Mouse (Mus musculus) lung, postnatal 0 days (tissue): ENCODE measurements around the gene Sphk2. TPM values are rescaled to one million over a fixed set of nuclear protein-coding genes. Genes with fewer than 3 reads are reported as not detected.
A peak's percentile ranks its signal among the peaks of the same experiment; 100 is the strongest.

ENCODE experiments used
- ATAC-seq: fragments of 200-750 bp; cut with Nextera tagmentation; 2 replicates; pipeline ENCODE4 v1.8.0; 2017; ENCODE audit warnings: moderate library complexity
- DNase-seq: peaks from one replicate; pipeline ENCODE4 v3.0.0-alpha.2; 2016; ENCODE audit warnings: low spot score
- H3K27ac ChIP-seq: fragments of 300-500 bp; sonication (generic); 2 replicates; pipeline ENCODE4 v1.5.1; 2014; ENCODE audit warnings: antibody characterized with exemption, mild to moderate bottlenecking, low read length, mixed read lengths
- H3K27me3 ChIP-seq: fragments of 300-500 bp; sonication (generic); replicated peaks from 2 replicates; pipeline ENCODE4 v1.6.1; 2014; ENCODE audit warnings: low read length, mixed read lengths; ENCODE audit not compliant: insufficient read depth
- H3K36me3 ChIP-seq: fragments of 300-500 bp; sonication (generic); 2 replicates; pipeline ENCODE4 v1.6.1; 2014; ENCODE audit warnings: low read length, mixed read lengths; ENCODE audit not compliant: insufficient read depth
- H3K4me1 ChIP-seq: fragments of 300-500 bp; sonication (generic); 2 replicates; pipeline ENCODE4 v1.6.1; 2014; ENCODE audit warnings: antibody characterized with exemption, low read depth, low read length, mixed read lengths; ENCODE audit not compliant: insufficient read depth
- H3K4me2 ChIP-seq: fragments of 300-500 bp; sonication (generic); replicated peaks from 2 replicates; pipeline ENCODE4 v1.6.1; 2014; ENCODE audit warnings: low read depth, mild to moderate bottlenecking, low read length, moderate library complexity, mixed read lengths
- H3K4me3 ChIP-seq: fragments of 300-500 bp; sonication (generic); 2 replicates; pipeline ENCODE4 v1.5.1; 2014; ENCODE audit warnings: low read depth, low read length
- H3K9ac ChIP-seq: fragments of 300-500 bp; sonication (generic); replicated peaks from 2 replicates; pipeline ENCODE4 v1.6.1; 2014; ENCODE audit warnings: low read depth, mild to moderate bottlenecking
- H3K9me3 ChIP-seq: fragments of 300-500 bp; sonication (generic); 2 replicates; pipeline ENCODE4 v1.6.1; 2016; ENCODE audit warnings: low read length, mixed read lengths
- CTCF ChIP-seq: IDR thresholded peaks from 2 replicates; pipeline ENCODE4 v1.5.1; 2016; ENCODE audit warnings: antibody characterized with exemption, mild to moderate bottlenecking
- EP300 ChIP-seq: IDR thresholded peaks from 2 replicates; pipeline ENCODE4 v1.6.1; 2016; ENCODE audit warnings: antibody characterized with exemption, mild to moderate bottlenecking, control low read depth
- WGBS: fragments of 180-500 bp; shearing (Covaris S2); extraction: QIAGEN DNeasy Blood & Tissue Kit; methylation state at CpG from one replicate; pipeline ENCODE4 v1.1.7; 2014; 5-methylcytosine and 5-hydroxymethylcytosine counted together
- polyA plus RNA-seq: library from polyadenylated mRNA; unstranded; fragments of >200 nt; fragmentation: Nextera tagmentation; extraction: Ambion mirVana; gene quantifications from 2 replicates; pipeline ENCODE4 v1.2.1, GENCODE M21; 2015

The Sphk2 gene
- polyA plus RNA-seq, 1 experiment from 2014 or later: 18.2 TPM

GRCm38 (mm10) chr7:45701607-45702006 lies 16.2 kb downstream of the Sphk2 start:
- H3K27ac ChIP-seq: no peak overlapping the region
- H3K27me3 ChIP-seq: peaks cover 13% of the 10 kb centered on the region; the same call in 1 of the 2 replicates
- TF ChIP-seq EP300 (no peak), CTCF (no peak)
- DNase-seq: no peak
- ATAC-seq: no peak
- 85% methylated on average over 11 of the region's 11 CpGs for WGBS
- H3K4me1 ChIP-seq: peaks cover 28% of the 10 kb centered on the region
- no peak overlapping the region for H3K4me3 ChIP-seq
- no peak overlapping the region for H3K4me2 ChIP-seq
- no peaks in the 10 kb centered on the region for H3K36me3 ChIP-seq
- no peaks in the 10 kb centered on the region for H3K9me3 ChIP-seq
- no peak overlapping the region for H3K9ac ChIP-seq

GRCm38 (mm10) chr7:45701072-45701471 lies 16.7 kb downstream of the Sphk2 start:
- Histone ChIP-seq H3K4me2 (no peak overlapping the region), H3K4me3 (no peak overlapping the region), H3K27me3 (peaks cover 13% of the 10 kb centered on the region; the same call in 1 of the 2 replicates), H3K9ac (no peak overlapping the region), H3K4me1 (peaks cover 24% of the 10 kb centered on the region), H3K9me3 (no peaks in the 10 kb centered on the region), H3K36me3 (no peaks in the 10 kb centered on the region), H3K27ac (no peak overlapping the region)
- ATAC-seq (no peak), DNase-seq (no peak)
- 35% methylated on average over 11 of the region's 11 CpGs for WGBS
- no peak for TF ChIP-seq CTCF
- TF ChIP-seq EP300: no peak

- DNase-seq: peak; percentile 86
- TF ChIP-seq CTCF: no peak
- no peak for TF ChIP-seq EP300
- H3K4me2 ChIP-seq: peak overlapping the region; percentile 53
- H3K36me3 ChIP-seq: no peaks in the 10 kb centered on the region
- no peak; the same call in 1 of the 2 replicates for ATAC-seq
- H3K9me3 ChIP-seq: no peaks in the 10 kb centered on the region
- H3K9ac ChIP-seq: 0 out of 2 replicates have a peak overlapping the region, but pooled peaks have one; percentile 26
- H3K4me3 ChIP-seq: peak overlapping the region; percentile 17; the same call in 1 of the 2 replicates
- H3K27me3 ChIP-seq: peaks cover 13% of the 10 kb centered on the region; the same call in 1 of the 2 replicates
- H3K4me1 ChIP-seq: peaks cover 17% of the 10 kb centered on the region
- no peak overlapping the region for H3K27ac ChIP-seq
- WGBS: 2% methylated on average over 20 of the region's 20 CpGs
Observed at GRCm38 (mm10) chr7:45700301-45701015, 17.3 kb downstream of the Sphk2 start.

- H3K27ac ChIP-seq: no peak within 1 kb of the TSS
- H3K27me3 ChIP-seq: peaks cover 13% of the 10 kb centered on the region; the same call in 1 of the 2 replicates
- 0 out of 2 replicates have a peak within 1 kb of the TSS, but pooled peaks have one; percentile 26 for H3K9ac ChIP-seq
Observed at GRCm38 (mm10) chr7:45699523-45700141, 18.2 kb downstream of the Sphk2 start, which contains the start of gene Car11. Car11 (plus strand) TSS chr7:45699843.

GRCm38 (mm10) chr7:45697894-45698293 lies 19.9 kb downstream of the Sphk2 start:
- no peak overlapping the region for H3K9ac ChIP-seq
- H3K9me3 ChIP-seq: no peaks in the 10 kb centered on the region
- no peak overlapping the region for H3K4me2 ChIP-seq
- peaks cover 8% of the 10 kb centered on the region; the same call in 1 of the 2 replicates for H3K4me1 ChIP-seq
- no peak overlapping the region for H3K4me3 ChIP-seq
- 79% methylated on average over 5 of the region's 7 CpGs for WGBS
- DNase-seq: peak; percentile 4
- no peak overlapping the region for H3K27ac ChIP-seq
- H3K27me3 ChIP-seq: peaks cover 13% of the 10 kb centered on the region; the same call in 1 of the 2 replicates
- TF ChIP-seq EP300 (no peak), CTCF (no peak)
- no peak for ATAC-seq
- no peaks in the 10 kb centered on the region for H3K36me3 ChIP-seq

More at GRCm38 (mm10) chr7:45699523-45700141, 18.2 kb downstream of the Sphk2 start, which contains the start of gene Car11:
- Histone ChIP-seq H3K4me3 (peak within 1 kb of the TSS; percentile 17; the same call in 1 of the 2 replicates), H3K36me3 (no peaks in the 10 kb centered on the region), H3K9me3 (no peaks in the 10 kb centered on the region), H3K4me1 (peaks cover 16% of the 10 kb centered on the region), H3K4me2 (peak within 1 kb of the TSS; percentile 53)
- TF ChIP-seq EP300 (no peak), CTCF (no peak)
- 2% methylated on average over 31 of the region's 36 CpGs for WGBS
- DNase-seq: no peak
- ATAC-seq: no peak

GRCm38 (mm10) chr7:45695098-45695497 lies 22.7 kb downstream of the Sphk2 start:
- ATAC-seq (no peak), DNase-seq (peak; percentile 5)
- H3K27ac ChIP-seq: no peak overlapping the region
- H3K36me3 ChIP-seq: no peaks in the 10 kb centered on the region
- WGBS: 23% methylated on average over 6 of the region's 6 CpGs
- peaks cover 9% of the 10 kb centered on the region; the same call in 1 of the 2 replicates for H3K27me3 ChIP-seq
- no peak overlapping the region for H3K9ac ChIP-seq
- no peak overlapping the region for H3K4me2 ChIP-seq
- H3K4me3 ChIP-seq: no peak overlapping the region
- peaks cover 4% of the 10 kb centered on the region; the same call in 1 of the 2 replicates for H3K4me1 ChIP-seq
- TF ChIP-seq EP300 (no peak), CTCF (no peak)
- no peaks in the 10 kb centered on the region for H3K9me3 ChIP-seq
